Mouse (Mus musculus) myocyte (in vitro differentiated cells): ENCODE data around the gene B230118H07Rik.

Source experiments
- CEBPB ChIP-seq: IDR thresholded peaks from 2 replicates; pipeline ENCODE4 v1.6.1; 2011; ENCODE audit warnings: mild to moderate bottlenecking, moderate library complexity; ENCODE audit not compliant: poor library complexity, insufficient read depth, severe bottlenecking
- POLR2A ChIP-seq: IDR thresholded peaks from one replicate; pipeline ENCODE4 v1.6.1; 2011; ENCODE audit warnings: low read depth, mild to moderate bottlenecking, control low read depth, moderate library complexity; ENCODE audit not compliant: insufficient read length
- POLR2AphosphoS2 ChIP-seq: IDR thresholded peaks from one replicate; pipeline ENCODE4 v1.6.1; 2011; ENCODE audit warnings: low read depth, control low read depth; ENCODE audit not compliant: insufficient read length
- TCF12 ChIP-seq: IDR thresholded peaks from one replicate; pipeline ENCODE4 v1.6.1; 2011; ENCODE audit warnings: mild to moderate bottlenecking, control low read depth; ENCODE audit not compliant: poor library complexity, insufficient read depth, severe bottlenecking
- USF1 ChIP-seq: IDR thresholded peaks from one replicate; pipeline ENCODE4 v1.6.1; 2011; ENCODE audit warnings: low read depth, mild to moderate bottlenecking, control low read depth, moderate library complexity

GRCm38 (mm10) chr2:101650446-101650845 lies 1.1 kb upstream of the B230118H07Rik start:
- no peak for TF ChIP-seq POLR2A
- no peak for TF ChIP-seq POLR2AphosphoS2
- TF ChIP-seq CEBPB = no peak
- TF ChIP-seq USF1 = no peak
- no peak for TF ChIP-seq TCF12
